Mouse (Mus musculus) cerebellum, adult 11 months (tissue): ENCODE measurements around the gene Trdmt1.
"Not testable (repeated sequence)": the region's sequence is repeated elsewhere in the genome, so short reads cannot be mapped to it uniquely, and the experiment has no call there.

ENCODE experiments used
- DNase-seq: peaks from one replicate; pipeline ENCODE4 v3.0.0; 2022

Trdmt1 gene

DNA sequence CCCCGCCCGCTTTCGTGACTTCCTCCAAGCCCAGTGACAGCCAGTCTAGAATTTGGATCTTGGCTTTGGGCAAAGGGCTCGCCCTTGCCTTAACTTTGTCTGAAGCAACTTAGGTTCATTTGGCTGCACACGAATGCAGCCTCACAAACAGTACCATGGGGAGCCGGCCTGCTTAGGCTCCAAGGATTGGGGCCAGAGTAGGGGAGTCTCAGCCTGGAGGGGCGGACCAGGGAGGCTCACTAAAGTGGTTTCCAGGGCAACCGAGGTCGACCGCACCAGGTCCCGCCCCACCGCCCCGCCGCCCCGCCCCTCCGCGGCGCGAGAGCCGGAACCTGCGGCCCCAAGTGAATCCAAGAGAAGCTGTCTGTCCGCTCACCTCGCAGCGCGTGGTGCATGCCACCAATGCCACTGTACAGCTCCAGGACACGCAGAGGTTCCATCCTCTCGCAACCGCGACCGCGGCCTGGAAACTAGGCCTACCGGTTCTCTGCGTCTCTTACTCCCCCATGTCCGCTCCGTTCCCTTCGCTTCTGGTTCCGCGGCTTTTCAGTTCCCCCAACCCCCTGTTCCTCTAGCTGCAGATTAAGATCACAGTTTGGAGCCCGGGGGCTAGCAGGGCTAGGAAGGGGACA lies at the start of gene Trdmt1:
Gene Trdmt1, minus strand, starts transcription at position 476 of the 632 bp plus-strand sequence.
- peak; percentile 70 for DNase-seq

DNA sequence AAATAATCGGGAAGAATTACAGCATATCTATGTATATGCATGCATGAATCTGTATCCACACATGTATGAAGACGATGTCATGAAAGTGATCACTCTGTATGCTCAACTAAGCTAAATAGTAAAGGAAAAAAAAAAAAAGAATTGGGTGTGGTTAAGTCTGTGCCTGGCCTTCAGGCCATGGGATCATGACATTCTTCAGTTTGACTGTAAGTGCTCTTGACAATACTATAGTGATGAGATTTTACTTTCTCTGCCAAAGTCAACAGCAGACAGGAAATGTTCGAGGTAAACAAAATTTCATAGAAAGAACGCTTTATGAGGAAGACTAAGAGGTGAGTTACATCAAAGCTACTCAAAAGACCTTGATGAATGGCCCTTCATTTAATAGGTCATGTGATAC lies 48.9 kb upstream of the Trdmt1 start:
- no peak for DNase-seq

DNA sequence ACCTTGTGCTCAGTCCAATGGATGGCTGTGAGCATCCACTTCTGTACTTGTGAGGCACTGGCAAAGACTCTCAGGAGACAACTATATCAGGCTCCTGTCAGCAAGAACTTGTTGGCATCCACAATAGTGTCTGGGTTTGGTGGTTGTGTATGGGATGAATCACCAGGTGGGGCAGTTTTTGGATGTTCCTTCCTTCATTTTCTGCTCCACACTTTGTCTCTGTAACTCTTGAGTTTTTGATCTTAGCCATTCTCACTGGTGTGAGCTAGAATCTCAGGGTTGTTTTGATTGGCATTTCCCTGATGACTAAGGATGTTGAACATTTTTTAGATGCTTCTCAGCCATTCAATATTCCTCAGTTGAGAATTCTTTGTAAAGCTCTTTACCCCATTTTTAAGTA lies 39.3 kb upstream of the Trdmt1 start:
- DNase-seq = not testable (repeated sequence)

DNA sequence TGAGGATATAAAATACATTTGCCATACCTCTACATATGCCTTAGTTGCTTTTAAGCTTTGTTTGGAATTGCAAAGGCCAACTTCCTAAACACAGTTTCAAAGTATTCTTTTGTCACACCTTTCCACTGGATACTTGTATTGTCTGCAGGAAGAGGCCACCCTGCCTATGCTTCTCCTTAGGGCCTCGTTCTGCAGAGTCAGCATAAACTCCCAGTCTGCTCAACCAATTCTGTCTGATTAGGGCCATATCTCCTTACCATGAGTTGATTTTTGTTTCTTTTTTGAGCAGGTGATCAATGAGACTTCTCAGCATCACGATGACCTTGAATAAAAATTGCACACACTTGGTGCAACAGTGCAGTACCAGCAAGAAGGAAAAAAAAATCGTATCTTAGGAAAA lies 37.7 kb upstream of the Trdmt1 start:
- no peak for DNase-seq

DNA sequence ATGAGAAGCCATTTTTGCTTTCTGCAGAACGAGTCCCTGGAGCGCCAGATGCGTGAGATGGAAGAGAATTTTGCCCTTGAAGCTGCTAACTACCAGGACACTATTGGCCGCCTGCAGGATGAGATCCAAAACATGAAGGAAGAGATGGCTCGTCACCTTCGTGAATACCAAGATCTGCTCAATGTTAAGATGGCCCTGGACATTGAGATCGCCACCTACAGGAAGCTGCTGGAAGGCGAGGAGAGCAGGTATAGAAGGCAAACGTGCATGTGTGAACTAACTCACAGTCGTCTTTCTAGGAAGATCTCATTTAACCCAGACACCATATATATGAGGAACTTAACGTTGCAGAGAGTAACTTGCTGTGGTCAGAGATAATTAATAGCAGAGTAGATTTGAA lies 35.5 kb upstream of the Trdmt1 start:
- DNase-seq = no peak

DNA sequence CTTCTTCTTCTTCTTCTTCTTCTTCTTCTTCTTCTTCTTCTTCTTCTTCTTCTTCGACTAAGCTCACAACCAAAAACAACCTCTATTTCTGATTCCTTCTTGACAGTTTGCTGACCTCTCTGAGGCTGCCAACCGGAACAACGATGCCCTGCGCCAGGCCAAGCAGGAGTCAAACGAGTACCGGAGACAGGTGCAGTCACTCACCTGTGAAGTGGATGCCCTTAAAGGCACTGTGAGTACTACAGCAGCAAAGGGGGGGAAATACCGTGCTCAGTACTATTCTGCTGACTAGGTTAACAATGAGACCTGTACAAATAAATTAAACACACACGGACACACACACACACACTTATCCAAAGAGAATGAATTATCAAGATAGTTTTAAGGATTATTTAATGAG lies 34.8 kb upstream of the Trdmt1 start:
- DNase-seq = no peak

DNA sequence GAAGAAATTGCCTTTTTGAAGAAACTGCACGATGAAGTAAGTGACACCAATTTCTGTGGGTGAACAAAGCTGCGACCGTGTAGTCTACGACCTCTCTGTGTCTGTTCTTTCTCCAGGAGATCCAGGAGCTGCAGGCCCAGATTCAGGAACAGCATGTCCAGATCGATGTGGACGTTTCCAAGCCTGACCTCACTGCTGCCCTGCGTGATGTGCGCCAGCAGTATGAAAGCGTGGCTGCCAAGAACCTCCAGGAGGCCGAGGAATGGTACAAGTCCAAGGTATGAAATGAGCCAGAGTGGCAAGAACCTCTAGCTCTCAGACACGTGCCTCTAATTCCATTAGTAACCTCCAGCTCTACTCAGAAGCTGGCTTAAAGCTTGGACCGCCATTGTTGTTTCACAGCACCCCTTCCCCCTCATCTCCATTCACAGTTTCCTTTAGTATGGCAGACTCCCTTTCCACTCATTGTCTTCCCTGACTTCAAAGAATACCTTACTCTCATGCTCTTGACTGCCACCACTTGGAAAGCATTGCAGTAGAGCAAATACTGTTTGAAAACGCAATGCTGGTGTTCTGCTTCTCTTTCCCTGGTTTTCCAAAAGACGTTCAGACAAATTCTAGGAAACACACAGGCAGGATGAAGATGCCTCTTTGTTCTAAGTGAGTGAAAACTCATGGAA lies 34.1 kb upstream of the Trdmt1 start:
- DNase-seq = peak; percentile 14

DNA sequence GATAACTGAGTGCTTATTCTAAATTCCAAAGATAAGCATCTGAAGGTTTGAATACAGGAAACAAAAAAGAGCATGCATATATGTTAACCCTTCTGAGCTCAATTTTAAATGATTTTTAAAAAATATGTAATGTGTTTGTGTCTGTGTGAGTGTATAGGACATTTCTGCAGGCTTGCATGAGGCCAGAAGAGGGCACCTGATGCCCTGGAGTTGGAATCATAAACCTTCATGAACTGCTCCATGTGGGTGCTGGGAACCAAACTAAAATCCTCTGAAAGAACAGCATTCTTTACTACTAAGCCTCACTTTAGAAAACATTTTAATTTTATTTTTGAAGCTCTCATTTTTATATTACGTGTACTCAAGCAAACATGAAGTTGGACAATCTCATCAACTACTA lies 32.9 kb upstream of the Trdmt1 start:
- DNase-seq = no peak

DNA sequence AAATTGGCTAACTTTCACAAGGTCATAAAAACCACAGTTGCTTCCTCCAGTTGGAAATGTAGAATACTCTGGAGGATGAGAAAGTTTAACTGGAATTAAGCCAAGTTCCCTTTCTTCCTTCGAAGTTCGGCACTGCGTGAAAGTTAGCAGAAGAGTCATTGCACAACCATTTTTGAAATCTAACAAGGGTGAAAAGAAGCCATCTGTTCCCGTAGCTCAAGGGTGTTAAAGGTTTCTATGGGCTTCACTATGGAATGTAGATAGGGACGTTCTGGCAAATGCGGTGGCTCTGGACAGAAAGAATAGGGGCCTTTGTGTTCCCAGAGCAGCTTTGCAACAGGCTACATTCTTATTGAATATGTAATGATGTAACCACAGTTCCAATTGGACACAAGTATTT lies 31.5 kb upstream of the Trdmt1 start:
- DNase-seq = no peak

DNA sequence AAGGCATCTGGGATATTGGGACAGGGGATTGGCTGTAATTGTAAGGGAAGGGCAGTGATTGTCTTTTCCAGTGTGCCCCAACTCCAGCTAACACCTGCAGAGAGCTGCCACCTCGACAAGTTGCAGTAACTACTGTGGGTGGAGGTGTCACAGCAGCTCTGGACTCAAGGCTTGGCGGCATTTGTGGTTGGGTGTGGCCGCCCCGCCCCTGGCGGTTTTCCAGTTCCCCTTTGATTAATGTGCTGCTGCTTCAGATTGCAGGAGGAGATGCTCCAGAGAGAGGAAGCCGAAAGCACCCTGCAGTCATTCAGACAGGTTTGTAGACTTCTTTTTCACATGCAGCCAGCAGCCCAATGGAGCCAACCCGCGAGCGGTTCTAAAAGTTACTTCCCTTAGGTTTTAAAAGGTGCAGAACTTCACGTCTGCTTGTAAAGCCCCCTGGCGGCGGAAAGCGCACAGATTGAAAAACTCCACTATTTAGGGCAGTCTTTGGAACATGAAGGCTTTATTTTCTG lies 30.9 kb upstream of the Trdmt1 start:
- peak; percentile 9 for DNase-seq

DNA sequence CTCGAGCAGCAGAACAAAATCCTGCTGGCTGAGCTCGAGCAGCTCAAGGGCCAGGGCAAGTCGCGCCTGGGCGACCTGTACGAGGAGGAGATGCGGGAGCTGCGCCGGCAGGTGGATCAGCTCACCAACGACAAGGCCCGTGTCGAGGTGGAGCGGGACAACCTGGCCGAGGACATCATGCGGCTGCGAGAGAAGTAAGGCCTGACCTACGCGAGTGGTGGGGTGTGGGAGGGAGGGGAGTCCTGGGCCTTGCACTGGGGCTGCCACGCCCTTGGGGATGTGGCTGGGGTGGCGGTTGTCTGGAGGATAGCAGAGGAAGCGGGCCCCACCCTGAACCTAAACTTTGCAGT lies 30.3 kb upstream of the Trdmt1 start:
- DNase-seq = no peak

DNA sequence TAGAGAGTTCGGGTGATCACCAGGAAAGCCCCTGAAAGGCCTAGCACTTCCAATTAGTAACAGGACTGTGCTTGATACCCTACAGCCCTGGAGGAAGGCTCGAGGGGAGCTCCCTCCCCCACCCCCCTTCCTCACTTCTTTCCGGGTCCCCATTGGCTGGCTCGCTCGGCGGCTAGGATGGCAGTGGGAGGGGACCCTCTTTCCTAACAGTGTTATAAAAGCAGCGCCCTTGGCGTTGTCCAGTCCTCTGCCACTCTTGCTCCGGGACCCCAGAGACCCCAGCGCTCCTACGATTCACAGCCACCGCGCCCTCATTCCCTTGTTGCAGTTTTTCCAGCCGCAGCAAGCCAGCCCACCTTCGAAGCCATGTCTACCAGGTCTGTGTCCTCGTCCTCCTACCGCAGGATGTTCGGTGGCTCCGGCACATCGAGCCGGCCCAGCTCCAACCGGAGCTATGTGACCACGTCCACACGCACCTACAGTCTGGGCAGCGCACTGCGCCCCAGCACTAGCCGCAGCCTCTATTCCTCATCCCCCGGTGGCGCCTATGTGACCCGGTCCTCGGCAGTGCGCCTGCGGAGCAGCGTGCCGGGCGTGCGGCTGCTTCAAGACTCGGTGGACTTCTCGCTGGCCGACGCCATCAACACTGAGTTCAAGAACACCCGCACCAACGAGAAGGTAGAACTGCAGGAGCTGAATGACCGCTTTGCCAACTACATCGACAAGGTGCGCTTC lies 29.8 kb upstream of the Trdmt1 start:
- peak; percentile 12 for DNase-seq

DNA sequence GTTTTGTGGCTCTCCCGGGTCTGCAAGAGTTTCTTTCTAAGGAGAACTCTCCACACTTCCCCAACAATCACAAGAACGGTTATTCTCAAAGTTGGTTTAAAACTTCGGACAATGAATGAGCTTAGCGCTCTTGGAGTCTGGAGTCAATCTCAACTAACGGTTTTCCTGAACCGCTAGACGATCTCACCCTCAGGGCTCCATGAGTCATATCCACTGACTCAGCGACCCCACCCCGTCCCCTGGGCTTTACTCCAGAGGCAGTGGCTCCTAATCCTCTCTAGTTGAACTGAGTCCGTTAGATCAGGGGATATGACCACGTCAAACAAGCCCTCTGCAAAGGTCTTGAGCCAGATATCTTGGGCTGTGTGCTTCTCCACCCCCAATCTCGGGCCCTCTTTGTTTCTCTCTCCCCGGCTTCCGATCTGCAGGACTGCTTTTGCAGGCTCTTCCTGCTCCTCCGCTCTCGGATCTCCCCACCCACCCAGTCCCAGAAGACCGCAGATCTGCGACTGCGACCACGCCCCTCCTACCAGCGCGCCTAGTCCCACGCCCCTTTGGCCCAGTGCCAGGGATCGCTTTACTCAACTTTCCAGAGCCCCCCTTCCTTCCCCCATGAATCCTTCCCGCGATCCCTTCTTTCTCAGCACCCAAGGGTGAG lies 29.1 kb upstream of the Trdmt1 start, which contains the start of gene Vim:
Gene Vim, plus strand, starts transcription at position 520 of the 658 bp plus-strand sequence.
- DNase-seq = peak; percentile 15

DNA sequence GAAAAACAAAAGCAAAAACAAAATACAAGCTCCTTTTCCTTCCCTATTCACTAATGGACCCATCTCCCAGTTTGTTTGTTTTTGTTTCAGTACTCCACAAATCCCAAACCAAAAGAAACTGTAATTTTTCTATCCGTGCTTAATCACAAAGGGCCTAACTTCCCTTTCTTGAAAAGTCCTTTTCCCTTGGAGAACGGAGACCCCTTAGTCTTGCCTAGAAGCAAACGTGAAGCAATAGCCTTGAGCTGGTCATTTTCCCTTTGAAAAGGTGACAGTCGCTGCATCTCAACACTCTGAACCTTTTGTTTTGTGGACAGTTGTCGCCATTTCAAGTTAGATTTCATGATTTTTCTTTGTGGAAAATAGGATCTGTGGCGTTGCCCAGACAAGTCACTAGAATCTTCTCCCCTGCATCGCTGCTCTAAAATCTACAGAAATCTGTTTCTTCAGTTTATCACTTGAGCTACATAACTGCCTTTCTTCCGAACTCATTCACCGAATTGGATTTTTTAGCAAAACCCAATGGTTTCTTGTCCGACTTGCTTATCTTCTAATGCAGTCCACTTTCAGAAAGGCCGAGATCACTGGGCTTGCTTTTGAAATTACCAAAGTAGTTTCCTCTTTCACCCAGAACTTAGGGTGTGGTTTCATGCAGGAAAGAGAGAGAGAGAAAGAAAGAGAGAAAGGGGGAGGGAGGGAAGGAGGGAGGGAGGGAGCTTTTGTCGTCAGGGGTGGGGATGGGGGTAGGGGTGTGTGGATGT lies 28.4 kb upstream of the Trdmt1 start:
- DNase-seq = no peak

DNA sequence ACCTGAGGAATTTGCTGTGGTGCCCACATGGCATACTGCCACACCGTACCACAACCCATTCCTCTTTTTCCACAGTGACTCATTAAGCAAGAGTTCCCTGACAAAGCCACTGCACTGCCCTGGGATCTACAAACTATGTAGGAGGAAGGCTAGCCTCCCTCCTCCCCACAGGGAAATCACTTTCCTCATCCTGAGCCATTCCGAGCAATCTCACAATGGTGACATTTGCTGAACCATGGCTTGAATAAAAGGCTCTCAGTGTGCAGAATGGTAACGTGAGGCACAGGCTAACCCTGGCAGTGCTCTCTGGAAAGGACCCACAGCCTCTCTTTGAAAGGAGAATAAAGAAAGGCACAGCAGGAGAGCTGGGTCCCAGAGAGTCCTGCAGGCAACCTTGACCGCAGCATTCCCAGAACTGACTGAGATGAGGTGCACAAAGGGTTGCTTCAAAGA lies 27.7 kb upstream of the Trdmt1 start:
- no peak for DNase-seq

DNA sequence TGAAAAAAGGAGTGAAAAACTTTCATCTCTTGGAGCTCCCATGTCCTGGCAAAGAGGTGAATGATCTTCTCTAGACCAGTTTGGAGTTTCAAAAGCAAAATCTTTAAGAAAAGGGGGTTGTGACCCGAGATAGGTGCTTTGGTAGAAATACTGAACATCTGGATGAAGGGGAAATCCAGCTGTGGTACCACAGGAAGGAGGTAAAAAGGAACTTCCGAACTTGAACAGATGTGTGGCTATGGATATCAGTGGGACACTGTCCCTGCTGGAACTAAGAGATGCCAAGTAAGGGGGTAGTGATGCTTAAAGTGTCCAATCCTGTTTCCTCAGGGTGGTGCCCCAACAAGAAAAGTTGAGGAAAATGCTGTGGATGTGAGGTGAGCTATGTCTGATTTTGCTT lies 25.7 kb upstream of the Trdmt1 start:
- DNase-seq = no peak

DNA sequence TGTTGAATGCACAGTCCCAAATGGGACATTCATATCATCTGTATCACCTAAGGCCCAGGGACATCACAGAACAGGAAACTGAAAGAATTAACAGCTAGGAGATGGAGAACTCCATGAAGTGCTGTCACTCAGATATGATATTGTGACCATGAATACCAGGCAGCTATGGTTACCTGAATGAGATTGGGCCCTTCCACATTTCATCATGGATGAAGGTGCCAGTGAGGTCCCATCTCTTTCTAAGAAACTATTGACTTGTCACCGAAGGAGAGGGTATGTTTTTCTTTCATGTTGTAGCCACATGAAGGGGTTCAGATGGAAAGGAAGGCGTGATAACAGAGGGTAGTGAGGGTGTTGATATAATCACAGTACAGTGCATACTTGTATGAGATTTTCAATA lies 15.9 kb upstream of the Trdmt1 start:
- DNase-seq = no peak

DNA sequence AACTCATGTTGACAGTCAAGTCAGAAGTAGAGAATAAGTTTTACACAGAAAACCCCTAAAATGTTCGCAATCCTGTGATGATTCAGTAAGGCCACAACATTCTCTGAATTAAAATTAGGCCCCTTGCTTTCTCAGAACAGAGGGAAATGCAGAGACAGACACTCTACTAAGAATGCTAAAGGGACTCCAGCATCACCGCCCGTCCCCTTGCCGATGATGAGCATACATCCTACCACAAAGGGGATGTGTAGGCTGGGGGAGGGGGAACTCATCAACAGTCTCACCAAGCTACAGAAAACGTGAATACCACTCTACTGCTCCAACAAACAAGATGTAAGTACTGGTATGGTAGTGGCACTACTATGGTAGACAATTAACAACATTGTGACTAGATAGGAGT lies 15.3 kb upstream of the Trdmt1 start:
- DNase-seq = no peak

DNA sequence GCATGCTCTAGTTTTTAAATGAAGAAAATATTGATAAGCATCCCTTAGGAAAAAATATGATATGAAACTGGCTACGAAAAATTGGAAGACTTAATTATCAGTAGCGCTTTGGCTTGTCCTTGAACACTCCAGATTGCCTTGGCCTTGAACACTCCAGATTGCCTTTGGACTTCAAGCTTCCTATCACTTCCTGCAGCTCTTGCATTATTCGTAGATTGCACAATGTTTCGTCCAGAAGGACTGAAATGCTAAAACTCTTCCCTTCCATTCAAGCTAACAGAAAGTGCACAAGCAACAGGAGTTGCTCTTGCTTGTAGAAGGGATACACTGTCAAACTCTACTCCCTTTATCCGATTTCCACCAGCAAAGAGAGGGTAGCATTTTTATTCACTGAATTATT lies 14.8 kb upstream of the Trdmt1 start:
- DNase-seq = no peak

DNA sequence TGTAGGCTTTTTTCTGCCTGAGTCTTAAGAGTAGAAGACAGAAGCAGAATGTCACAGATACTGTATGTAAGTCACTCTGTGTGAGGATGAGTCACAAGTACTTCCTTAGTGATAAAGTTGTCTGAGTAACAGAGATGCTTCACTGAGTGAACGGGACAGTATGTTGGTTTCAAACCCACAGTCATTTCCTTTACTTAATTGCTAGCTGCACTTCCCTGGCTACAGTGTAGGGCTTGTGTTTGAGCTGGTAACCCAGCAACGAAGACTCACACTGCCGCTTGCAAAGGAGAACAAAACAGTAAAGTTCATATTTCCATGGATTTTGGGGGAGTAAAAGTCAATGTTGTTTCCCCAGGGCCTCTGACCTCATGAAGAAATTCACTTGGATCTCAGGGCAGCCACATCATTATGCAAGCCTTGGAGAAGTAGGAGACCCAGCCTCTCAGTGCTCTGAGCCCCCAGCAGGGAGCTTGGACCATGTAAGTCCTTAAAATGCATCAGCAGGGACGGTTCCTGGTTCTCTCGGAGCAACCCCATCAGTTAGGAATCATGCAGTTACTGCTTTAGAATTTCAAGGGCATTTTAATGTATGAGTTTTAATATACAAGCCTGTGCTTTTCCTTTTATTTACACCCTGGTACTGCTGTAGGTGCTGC lies 14.3 kb upstream of the Trdmt1 start:
- DNase-seq = no peak

DNA sequence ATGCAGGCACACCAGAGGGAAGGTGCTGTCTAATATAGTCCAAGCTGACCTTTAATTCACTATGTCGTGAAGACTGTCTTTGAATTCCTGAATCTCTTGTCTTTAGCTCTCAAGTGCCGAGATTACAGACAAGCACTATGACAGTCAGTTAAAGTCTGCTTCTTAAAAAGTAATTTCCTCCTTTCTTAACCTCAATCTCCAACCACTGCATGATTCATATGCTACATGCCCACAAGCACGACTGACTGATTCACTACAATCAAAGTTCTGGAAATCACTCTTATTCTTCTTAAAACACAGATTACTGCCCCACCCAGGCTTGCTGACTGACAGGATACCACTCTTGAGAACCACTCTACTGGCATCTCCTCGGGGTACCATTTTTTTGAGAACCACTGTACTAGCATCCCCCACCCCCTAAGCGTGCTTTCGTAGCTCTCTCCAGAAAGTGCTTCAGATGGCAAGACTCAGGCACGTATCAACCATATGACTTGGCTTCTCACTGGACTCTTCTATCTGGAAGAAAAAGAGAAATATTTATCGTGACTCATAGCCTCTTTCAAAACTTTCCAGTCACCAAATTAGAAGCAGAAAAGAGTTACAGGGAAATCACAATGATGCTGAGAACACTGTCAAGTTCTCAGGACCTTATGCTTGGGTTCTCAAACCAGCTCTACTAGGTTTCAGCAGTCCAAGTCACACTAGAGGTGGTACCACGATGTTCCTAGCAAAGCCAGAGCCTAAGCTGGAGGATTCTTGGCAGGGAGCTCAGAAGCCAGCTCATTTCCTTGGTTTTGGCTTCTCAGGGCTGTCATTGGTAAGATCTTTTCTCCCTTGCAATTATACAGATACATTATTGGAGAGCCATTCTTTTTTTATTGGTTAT lies 12.9 kb upstream of the Trdmt1 start:
- DNase-seq = no peak
